Mouse (Mus musculus) liver, embryonic 15.5 days (tissue): ENCODE results near the gene Smg1. TPM values are rescaled to one million over a fixed set of nuclear protein-coding genes. Genes with fewer than 3 reads are reported as not detected.
"Not testable (repeated sequence)": the region's sequence is repeated elsewhere in the genome, so short reads cannot be mapped to it uniquely, and the experiment has no call there.

Source experiments
- ATAC-seq: fragments of 200-750 bp; cut with Nextera tagmentation; 2 replicates; pipeline ENCODE4 v1.8.0; 2017; ENCODE audit warnings: moderate number of reproducible peaks, mild to moderate bottlenecking, moderate library complexity; ENCODE audit not compliant: insufficient read depth
- H3K27ac ChIP-seq: fragments of 300-500 bp; sonication (generic); replicated peaks from 2 replicates; pipeline ENCODE4 v1.5.1; 2015; ENCODE audit warnings: mild to moderate bottlenecking, inconsistent platforms
- H3K27me3 ChIP-seq: fragments of 300-500 bp; sonication (generic); 2 replicates; pipeline ENCODE4 v1.6.1; 2015; ENCODE audit warnings: mild to moderate bottlenecking, inconsistent platforms
- H3K36me3 ChIP-seq: fragments of 300-500 bp; sonication (generic); replicated peaks from 2 replicates; pipeline ENCODE4 v1.6.1; 2015; ENCODE audit warnings: moderate library complexity, mild to moderate bottlenecking, inconsistent platforms
- H3K4me1 ChIP-seq: fragments of 300-500 bp; sonication (generic); replicated peaks from 2 replicates; pipeline ENCODE4 v1.6.1; 2015; ENCODE audit warnings: inconsistent platforms
- H3K4me2 ChIP-seq: fragments of 300-500 bp; sonication (generic); 2 replicates; pipeline ENCODE4 v1.6.1; 2015; ENCODE audit warnings: moderate library complexity, mild to moderate bottlenecking, inconsistent platforms
- H3K4me3 ChIP-seq: fragments of 300-500 bp; sonication (generic); replicated peaks from 2 replicates; pipeline ENCODE4 v1.5.1; 2015; ENCODE audit warnings: mild to moderate bottlenecking, inconsistent platforms
- H3K9ac ChIP-seq: fragments of 300-500 bp; sonication (generic); 2 replicates; pipeline ENCODE4 v1.6.1; 2015; ENCODE audit warnings: moderate library complexity, mild to moderate bottlenecking, inconsistent platforms
- H3K9me3 ChIP-seq: fragments of 300-500 bp; sonication (generic); replicated peaks from 2 replicates; pipeline ENCODE4 v1.6.1; 2016; ENCODE audit warnings: inconsistent platforms
- WGBS: fragments of 180-500 bp; shearing (Covaris S2); methylation state at CpG from one replicate; pipeline ENCODE4 v1.1.7; 2015; ENCODE audit warnings: mixed read lengths; ENCODE audit not compliant: insufficient replicate concordance; 5-methylcytosine and 5-hydroxymethylcytosine counted together
- polyA plus RNA-seq: library from polyadenylated mRNA; unstranded; fragments of >200 nt; fragmentation: Nextera tagmentation; extraction: Ambion mirVana; gene quantifications from 2 replicates; pipeline ENCODE4 v1.2.1, GENCODE M21; 2015

Smg1 gene
- polyA plus RNA-seq, 1 experiment from 2014 or later: 6.0 TPM

DNA sequence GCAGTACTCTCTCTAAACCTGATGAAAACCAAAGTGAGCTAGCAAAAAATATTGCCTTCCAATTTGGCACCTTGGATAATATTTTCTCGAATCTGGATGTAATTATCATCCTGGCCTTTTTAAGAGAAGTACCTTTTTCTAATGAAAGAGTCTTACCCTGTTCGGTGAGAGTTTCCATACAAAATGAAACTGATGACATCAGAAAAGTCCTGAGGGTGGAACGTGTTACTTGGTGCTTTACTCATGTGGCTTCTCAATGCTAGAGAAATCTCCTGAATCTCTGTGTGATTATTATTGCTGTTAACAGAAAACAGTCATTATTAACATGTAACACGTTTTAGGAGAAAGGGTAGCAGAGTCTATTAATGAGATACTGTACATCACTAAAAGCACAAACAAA, 57.6 kb downstream of the Smg1 start:
- no peaks in the 10 kb centered on the region for H3K9me3 ChIP-seq
- H3K4me2 ChIP-seq: no peak overlapping the region
- WGBS: 73% methylated on average over 4 of the region's 4 CpGs
- 0 out of 2 replicates have a peak, but pooled peaks cover 5% of the 10 kb centered on the region for H3K4me1 ChIP-seq
- H3K27me3 ChIP-seq: no peaks in the 10 kb centered on the region
- ATAC-seq: no peak
- H3K27ac ChIP-seq: no peak overlapping the region
- H3K9ac ChIP-seq: no peak overlapping the region
- H3K36me3 ChIP-seq: peaks cover 64% of the 10 kb centered on the region
- H3K4me3 ChIP-seq: no peak overlapping the region

DNA sequence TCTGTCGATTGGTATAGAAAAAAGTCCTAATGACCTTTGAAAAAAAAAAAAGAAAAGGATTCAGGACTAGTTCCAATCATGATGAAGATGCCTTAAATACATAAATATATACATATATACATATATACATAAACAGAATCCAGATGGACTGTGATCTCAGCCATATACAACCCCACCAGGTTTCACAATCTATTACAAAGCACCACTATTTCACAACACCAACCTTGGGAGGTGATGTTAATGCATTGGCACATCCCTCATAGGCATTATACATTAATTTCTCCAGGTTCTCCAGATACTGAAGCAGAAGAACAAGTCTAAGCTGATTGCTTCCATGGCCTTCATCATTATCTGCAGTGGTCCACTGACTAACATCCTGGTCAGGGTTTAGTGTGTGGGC, 58.9 kb downstream of the Smg1 start:
- WGBS: 92% methylated on average over 1 of the region's 1 CpGs
- no peak for ATAC-seq
- 0 out of 2 replicates have a peak, but pooled peaks cover 7% of the 10 kb centered on the region for H3K4me1 ChIP-seq
- no peaks in the 10 kb centered on the region for H3K27me3 ChIP-seq
- H3K27ac ChIP-seq: no peak overlapping the region
- H3K9ac ChIP-seq: no peak overlapping the region
- peaks cover 65% of the 10 kb centered on the region for H3K36me3 ChIP-seq
- H3K4me3 ChIP-seq: no peak overlapping the region
- no peaks in the 10 kb centered on the region for H3K9me3 ChIP-seq
- H3K4me2 ChIP-seq: no peak overlapping the region

DNA sequence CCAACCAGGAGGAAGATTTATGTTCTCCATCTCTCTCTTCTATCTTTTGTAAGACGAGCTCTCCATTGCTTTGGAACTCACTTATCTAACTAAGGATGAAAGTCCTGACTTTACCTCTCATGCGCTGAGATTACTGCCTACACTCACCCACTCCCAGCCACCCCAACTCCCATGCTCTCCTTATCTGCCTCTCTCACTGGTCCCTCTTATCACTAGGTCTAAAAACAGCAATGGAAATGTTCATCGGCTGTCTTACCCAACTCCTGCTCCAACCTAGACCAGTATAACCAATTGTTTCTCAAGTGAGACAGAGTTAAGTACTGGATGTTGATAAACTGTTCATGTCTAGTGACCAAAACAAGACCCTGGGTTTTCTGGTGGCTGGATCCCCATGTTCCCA, 62.3 kb downstream of the Smg1 start:
- Histone ChIP-seq H3K4me2 (no peak overlapping the region), H3K27ac (no peak overlapping the region), H3K4me1 (0 out of 2 replicates have a peak, but pooled peaks cover 7% of the 10 kb centered on the region), H3K36me3 (peaks cover 75% of the 10 kb centered on the region), H3K27me3 (no peaks in the 10 kb centered on the region), H3K4me3 (no peak overlapping the region), H3K9me3 (no peaks in the 10 kb centered on the region), H3K9ac (no peak overlapping the region)
- peak; percentile 62 for ATAC-seq
- WGBS: 27% methylated on average over 3 of the region's 3 CpGs

- Histone ChIP-seq H3K27ac (no peak overlapping the region), H3K9ac (no peak overlapping the region), H3K36me3 (peaks cover 71% of the 10 kb centered on the region), H3K27me3 (no peaks in the 10 kb centered on the region), H3K4me1 (0 out of 2 replicates have a peak, but pooled peaks cover 7% of the 10 kb centered on the region), H3K4me3 (no peak overlapping the region), H3K4me2 (no peak overlapping the region), H3K9me3 (no peaks in the 10 kb centered on the region)
- 88% methylated on average over 3 of the region's 3 CpGs for WGBS
- ATAC-seq: no peak
Observed at GRCm38 (mm10) chr7:118179782-118180181, 63.7 kb downstream of the Smg1 start.

- no peak overlapping the region for H3K4me2 ChIP-seq
- 55% methylated on average over 1 of the region's 1 CpGs for WGBS
- H3K9ac ChIP-seq: no peak overlapping the region
- H3K27me3 ChIP-seq: no peaks in the 10 kb centered on the region
- H3K4me1 ChIP-seq: 0 out of 2 replicates have a peak, but pooled peaks cover 2% of the 10 kb centered on the region
- H3K27ac ChIP-seq: no peak overlapping the region
- H3K9me3 ChIP-seq: no peaks in the 10 kb centered on the region
- H3K36me3 ChIP-seq: peaks cover 70% of the 10 kb centered on the region
- ATAC-seq: no peak
- no peak overlapping the region for H3K4me3 ChIP-seq
Observed at GRCm38 (mm10) chr7:118175821-118176355, 67.6 kb downstream of the Smg1 start.

DNA sequence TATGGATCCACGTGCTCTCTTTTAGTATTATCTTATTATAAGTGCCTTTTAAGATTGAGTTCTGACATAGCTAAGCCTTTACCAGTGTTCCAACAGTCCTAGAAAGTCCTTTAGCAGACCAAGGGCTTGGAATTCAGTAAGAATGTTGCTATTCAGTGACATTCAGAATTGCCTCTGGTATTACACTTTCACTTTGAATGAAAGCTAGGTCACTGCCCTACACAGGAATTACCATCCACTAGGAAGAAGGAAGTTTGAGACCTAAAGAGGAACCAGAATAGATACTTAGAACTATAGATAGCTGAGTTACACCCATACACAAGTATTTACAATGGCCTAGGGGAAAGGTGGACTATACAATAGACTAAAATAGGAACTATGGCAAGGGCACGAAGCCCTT, 73.3 kb downstream of the Smg1 start:
- not testable (repeated sequence) for H3K9ac ChIP-seq, H3K27ac ChIP-seq, H3K4me2 ChIP-seq, ATAC-seq, H3K27me3 ChIP-seq, H3K4me3 ChIP-seq, H3K4me1 ChIP-seq, H3K9me3 ChIP-seq
- 62% methylated on average over 2 of the region's 2 CpGs for WGBS
- peaks cover 77% of the 10 kb centered on the region for H3K36me3 ChIP-seq

DNA sequence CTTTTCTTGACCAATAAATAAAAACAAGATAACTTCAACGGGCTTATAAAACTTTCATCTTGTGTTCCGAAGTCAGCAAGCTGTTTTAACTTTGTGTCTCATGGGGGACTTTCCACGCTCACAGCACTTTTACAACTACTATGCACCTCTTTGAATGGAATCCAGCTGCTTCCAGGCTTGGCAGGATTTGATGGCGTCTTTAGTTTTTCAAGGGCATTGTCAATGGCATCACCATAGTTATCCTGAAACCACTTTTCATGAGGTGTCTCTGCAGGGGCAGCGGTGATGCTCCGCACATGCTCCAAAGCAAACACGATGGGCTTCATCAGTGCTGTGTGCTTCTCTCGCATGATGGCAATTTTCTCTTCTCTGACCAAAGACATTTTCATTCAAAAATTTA, 80.5 kb downstream of the Smg1 start:
- H3K9ac ChIP-seq: no peak overlapping the region
- no peak overlapping the region for H3K27ac ChIP-seq
- H3K4me2 ChIP-seq: no peak overlapping the region
- H3K4me3 ChIP-seq: no peak overlapping the region
- H3K4me1 ChIP-seq: no peaks in the 10 kb centered on the region
- 85% methylated on average over 8 of the region's 8 CpGs for WGBS
- ATAC-seq: no peak
- peaks cover 62% of the 10 kb centered on the region for H3K36me3 ChIP-seq
- no peaks in the 10 kb centered on the region for H3K9me3 ChIP-seq
- no peaks in the 10 kb centered on the region for H3K27me3 ChIP-seq

DNA sequence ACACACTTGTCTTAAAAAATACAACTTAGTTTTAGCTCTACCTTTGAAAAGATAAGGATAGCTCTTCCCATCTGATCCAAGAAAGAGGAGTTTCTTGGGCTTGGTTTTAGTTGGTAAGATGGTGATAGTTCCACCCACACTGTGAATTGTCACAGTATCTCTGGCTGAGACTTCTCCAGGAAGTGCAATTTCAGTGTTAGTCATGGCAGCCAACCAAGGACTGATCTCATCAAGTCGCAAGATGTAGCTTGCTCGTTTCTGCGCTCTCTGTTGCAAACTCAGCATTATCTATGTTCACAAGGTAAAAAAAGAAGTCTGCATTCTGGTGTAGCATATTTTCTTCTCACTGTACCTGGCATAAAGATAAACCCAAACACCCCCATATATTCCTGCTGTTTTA, 83.3 kb downstream of the Smg1 start:
- WGBS: 82% methylated on average over 3 of the region's 3 CpGs
- no peak overlapping the region for H3K27ac ChIP-seq
- H3K36me3 ChIP-seq: peaks cover 67% of the 10 kb centered on the region
- H3K9ac ChIP-seq: no peak overlapping the region
- no peak overlapping the region for H3K4me2 ChIP-seq
- no peaks in the 10 kb centered on the region for H3K9me3 ChIP-seq
- no peaks in the 10 kb centered on the region for H3K4me1 ChIP-seq
- H3K4me3 ChIP-seq: no peak overlapping the region
- H3K27me3 ChIP-seq: no peaks in the 10 kb centered on the region
- no peak for ATAC-seq

- Histone ChIP-seq H3K36me3 (peaks cover 87% of the 10 kb centered on the region), H3K4me2 (no peak overlapping the region), H3K4me1 (no peaks in the 10 kb centered on the region), H3K4me3 (no peak overlapping the region), H3K9me3 (no peaks in the 10 kb centered on the region), H3K27me3 (no peaks in the 10 kb centered on the region), H3K27ac (no peak overlapping the region), H3K9ac (no peak overlapping the region)
- 84% methylated on average over 7 of the region's 7 CpGs for WGBS
- ATAC-seq: no peak
Observed at GRCm38 (mm10) chr7:118156461-118156860, 87.0 kb downstream of the Smg1 start.

DNA sequence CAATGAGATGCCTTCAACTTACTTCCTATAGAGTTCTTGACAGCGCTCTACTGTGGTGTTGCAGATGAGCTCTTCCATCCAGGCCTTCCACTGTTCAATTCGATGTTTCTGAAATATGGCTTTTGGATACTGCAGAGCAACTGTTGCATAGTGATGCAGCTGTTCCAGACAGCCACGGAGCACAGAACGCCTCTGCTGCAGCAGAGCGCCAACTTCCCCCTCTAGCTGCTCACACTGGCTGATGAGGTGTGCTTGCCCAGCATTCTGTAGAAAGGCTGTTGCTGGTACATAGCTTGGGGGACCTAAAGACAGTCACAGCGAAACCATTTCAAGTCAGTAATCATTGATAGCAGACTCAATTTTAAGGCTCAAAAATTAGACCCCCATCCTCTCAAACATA, 89.3 kb downstream of the Smg1 start:
- no peak overlapping the region for H3K27ac ChIP-seq
- peaks cover 82% of the 10 kb centered on the region for H3K36me3 ChIP-seq
- H3K9ac ChIP-seq: no peak overlapping the region
- H3K9me3 ChIP-seq: no peaks in the 10 kb centered on the region
- H3K4me3 ChIP-seq: no peak overlapping the region
- H3K4me2 ChIP-seq: no peak overlapping the region
- no peaks in the 10 kb centered on the region for H3K27me3 ChIP-seq
- ATAC-seq: no peak
- no peaks in the 10 kb centered on the region for H3K4me1 ChIP-seq
- 80% methylated on average over 6 of the region's 6 CpGs for WGBS

GRCm38 (mm10) chr7:118143602-118144001, 99.9 kb downstream of the Smg1 start:
- Histone ChIP-seq H3K27ac (peak overlapping the region; percentile 60), H3K9ac (no peak overlapping the region; the same call in 1 of the 2 replicates), H3K4me2 (peak overlapping the region; percentile 21), H3K9me3 (no peaks in the 10 kb centered on the region), H3K4me3 (no peak overlapping the region), H3K27me3 (no peaks in the 10 kb centered on the region), H3K4me1 (peaks cover 21% of the 10 kb centered on the region), H3K36me3 (peaks cover 72% of the 10 kb centered on the region)
- ATAC-seq: peak; percentile 92
- 56% methylated on average over 3 of the region's 3 CpGs for WGBS

DNA sequence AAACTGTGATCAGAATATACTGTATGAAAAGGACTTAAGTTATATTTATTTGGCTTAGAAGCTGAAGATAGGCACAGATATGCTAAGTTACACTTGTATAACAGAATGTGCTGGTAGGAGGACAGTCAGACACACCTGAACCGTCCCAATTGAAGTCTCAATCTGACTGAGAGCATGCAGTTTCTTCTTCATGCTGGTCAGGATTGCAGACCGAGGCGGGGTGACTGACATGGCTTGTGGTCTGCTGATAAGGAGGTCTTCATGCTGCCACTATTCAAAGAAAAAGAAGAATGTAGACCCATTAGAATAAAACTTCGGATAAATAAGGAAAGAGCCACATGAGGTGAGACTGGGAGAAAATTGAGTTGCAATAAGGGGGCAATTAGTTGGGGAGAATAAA, 100.3 kb downstream of the Smg1 start:
- peak overlapping the region; percentile 21 for H3K4me2 ChIP-seq

More for the DNA sequence above, 100.3 kb downstream of the Smg1 start:
- 29% methylated on average over 4 of the region's 4 CpGs for WGBS
- Histone ChIP-seq H3K4me1 (peaks cover 21% of the 10 kb centered on the region), H3K9me3 (no peaks in the 10 kb centered on the region), H3K27me3 (no peaks in the 10 kb centered on the region), H3K4me3 (no peak overlapping the region), H3K9ac (no peak overlapping the region; the same call in 1 of the 2 replicates), H3K36me3 (peaks cover 67% of the 10 kb centered on the region), H3K27ac (peak overlapping the region; percentile 60)
- ATAC-seq: peak; percentile 95
